Mouse (Mus musculus) spleen, adult 2 months (tissue): ENCODE results near the gene Ebpl.

Experiments used
- CTCF ChIP-seq: fragments of 200-500 bp; IDR thresholded peaks from 2 replicates; pipeline ENCODE4 v1.5.1; 2011; ENCODE audit warnings: mild to moderate bottlenecking, inconsistent platforms; ENCODE audit not compliant: insufficient read depth, insufficient read length, insufficient replicate concordance; ENCODE audit errors: extremely low read depth
- POLR2A ChIP-seq: fragments of 200-500 bp; IDR thresholded peaks from 2 replicates; pipeline ENCODE4 v1.6.1; 2011; ENCODE audit warnings: low read depth, low read length, inconsistent platforms

GRCm38 (mm10) chr14:61390586-61390985, 30.3 kb upstream of the Ebpl start:
- TF ChIP-seq CTCF (no peak), POLR2A (no peak)
